Mouse (Mus musculus) thymus, postnatal 0 days (tissue): Measurements from ENCODE around the gene Senp2. TPM values are rescaled to one million over a fixed set of nuclear protein-coding genes. Genes with fewer than 3 reads are reported as not detected.
A peak's percentile ranks its signal among the peaks of the same experiment; 100 is the strongest.

Source experiments
- DNase-seq: peaks from one replicate; pipeline ENCODE4 v3.0.0-alpha.2; 2015; ENCODE audit warnings: low spot score
- polyA plus RNA-seq: library from polyadenylated mRNA; unstranded; fragments of >200 nt; fragmentation: Nextera tagmentation; extraction: Ambion mirVana; gene quantifications from 2 replicates; pipeline ENCODE4 v1.2.1, GENCODE M21; 2015

Gene Senp2
- polyA plus RNA-seq, 1 experiment from 2014 or later: 50.4 TPM

GRCm38 (mm10) chr16:22015569-22015968 is 6.3 kb downstream of the Senp2 start:
- DNase-seq: no peak

DNA sequence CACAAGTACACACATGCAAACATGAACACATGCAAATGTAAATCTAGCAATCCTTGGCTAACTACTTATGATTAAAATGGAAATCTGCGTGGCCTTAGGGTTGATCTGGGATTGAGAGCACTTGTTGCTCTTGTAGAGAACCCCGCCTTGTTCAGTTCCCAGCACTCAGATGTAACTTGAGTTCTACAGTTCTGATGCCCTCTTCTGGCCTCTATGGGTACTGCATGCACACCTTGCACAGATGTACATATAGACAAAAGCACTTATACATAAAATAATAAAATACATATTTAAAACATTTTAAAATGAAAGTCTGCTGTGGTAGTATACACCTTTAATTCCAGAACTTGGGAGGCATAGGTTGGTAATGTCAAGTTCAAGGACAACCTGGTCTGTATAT is 12.8 kb downstream of the Senp2 start:
- peak; percentile 36 for DNase-seq

DNA sequence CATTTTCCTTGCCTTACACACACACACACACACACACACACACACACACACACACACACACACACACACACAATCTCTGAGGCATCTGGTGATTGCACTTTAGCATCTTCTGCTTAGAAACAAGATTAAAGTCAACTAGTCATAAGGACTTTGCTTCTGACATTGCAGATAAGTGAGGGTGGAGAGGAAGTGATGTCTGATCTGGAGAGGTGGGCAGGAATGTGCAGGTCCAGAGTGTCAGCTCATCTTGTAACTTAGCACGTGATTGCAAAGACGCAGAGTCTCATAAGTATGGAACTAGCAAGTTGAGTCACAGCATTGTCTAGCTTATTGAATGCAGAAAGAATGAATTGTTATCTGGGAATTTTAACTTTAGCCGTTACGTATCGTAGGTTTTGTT is 18.2 kb downstream of the Senp2 start:
- no peak for DNase-seq

DNA sequence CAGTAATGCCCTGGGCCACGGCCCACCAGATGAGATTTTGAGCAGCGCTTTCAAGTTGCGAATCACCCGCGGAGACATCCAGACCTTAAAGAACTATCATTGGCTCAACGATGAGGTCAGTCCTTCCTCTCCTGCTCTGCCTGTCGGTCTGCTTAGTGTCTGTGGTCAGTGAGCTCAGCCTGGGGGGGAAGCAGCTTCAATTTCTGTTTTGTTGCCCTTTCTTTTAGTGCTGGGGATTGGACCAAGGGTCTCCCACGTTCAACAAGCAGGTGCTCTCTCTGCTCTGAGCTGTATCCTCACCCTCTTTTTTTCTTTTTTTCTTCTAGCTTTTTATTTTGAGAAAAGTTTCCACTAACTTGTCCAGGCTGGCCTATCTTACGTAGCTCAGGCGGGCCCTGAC is 29.3 kb downstream of the Senp2 start:
- DNase-seq: no peak

DNA sequence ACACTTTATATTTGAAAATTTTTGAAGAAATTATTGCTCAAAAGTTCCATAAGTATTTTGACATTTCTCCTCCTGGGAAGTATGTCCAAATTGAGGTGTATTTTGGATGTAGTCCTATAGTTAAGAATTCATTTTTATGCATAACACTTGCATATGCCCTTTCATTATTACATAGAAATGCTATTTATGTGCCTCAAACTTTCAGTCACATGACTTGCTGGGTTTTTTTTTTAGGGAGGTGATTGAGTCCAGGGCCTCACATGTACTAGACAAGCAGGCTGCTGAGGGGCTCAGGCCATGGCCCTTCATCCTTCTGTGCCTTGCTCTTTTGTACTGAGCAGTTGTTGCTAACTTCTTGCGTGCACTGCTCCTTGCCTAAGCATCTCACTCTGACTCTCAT is 30.7 kb downstream of the Senp2 start:
- DNase-seq: no peak

DNA sequence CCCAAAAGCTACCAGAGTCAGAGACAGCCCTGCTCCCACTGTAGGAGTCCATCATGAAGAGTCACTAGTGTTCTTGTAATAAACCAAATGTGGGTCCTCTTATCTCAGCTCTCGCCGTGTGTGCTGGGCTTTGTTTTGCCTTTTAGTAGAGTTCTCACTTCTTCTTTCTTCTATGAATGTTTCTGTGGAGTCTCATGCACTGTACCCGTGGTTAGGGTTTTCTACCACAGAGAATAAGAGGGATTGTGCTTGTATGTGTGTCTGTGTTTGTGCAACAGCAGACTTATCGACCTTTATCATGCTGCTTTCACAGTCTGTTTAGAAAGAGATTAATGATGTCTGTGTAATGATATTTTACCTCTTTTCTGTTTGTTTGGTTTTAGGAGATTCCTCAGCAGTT is 34.5 kb downstream of the Senp2 start:
- DNase-seq: no peak

GRCm38 (mm10) chr16:22045930-22046329 is 36.6 kb downstream of the Senp2 start:
- no peak for DNase-seq

GRCm38 (mm10) chr16:22046739-22047366 is 37.6 kb downstream of the Senp2 start:
- DNase-seq: no peak

DNA sequence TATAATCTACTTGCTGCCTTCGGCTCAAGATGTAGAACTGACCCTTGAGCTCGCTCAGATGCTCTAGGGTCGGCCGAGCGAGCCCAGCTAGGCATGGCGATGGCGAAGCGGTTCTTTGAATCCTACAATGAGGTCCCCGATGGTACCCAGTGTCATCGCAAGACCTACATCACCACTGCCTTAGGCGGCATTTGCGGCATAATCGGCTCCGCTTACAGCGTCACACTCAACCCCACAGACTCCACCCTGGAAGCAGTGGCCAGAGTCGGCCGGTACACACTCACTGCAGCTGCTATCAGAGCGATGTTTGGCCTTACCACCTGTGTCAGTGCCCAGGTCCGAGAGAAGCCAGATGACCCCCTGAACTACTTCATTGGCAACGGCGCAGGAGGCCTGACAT is 44.1 kb downstream of the Senp2 start:
- DNase-seq: no peak

DNA sequence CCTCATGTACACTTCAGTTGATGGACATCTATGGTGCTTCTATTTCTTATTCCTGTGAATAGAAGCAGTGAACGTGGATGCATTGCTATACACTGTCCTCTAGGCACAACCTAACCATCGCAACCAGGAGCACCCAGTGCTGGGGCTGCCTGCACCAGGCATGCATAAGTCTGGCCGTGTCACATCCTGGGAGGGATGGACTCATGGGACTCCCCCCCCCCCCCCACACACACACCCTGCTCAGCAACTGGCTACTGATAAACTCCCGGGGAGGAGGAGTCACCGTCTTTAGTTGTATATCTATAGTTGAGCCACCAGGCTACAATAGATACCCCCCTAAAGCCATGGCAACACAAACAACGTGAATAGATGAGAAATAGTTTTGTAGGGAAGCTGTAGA is 48.2 kb downstream of the Senp2 start:
- DNase-seq: no peak

DNA sequence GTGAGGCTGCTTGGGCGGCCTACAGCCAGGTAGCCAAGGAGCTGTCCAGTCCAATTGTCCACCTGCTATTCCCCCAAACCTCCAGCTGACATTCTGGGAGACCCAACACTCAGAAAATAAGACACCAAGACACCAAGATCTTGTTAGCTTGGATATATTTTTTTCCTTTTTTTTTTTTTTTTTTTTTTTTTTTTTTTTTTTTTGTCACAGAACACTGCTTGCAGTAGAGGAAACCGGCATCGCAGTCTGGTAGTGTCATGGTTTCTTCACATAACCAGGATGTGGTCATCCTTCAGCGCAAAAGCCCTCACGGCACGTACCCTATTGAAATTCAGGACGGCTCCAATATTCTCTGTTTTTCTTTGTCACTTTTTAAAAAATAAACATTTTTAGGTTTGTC is 49.6 kb downstream of the Senp2 start:
- no peak for DNase-seq

DNA sequence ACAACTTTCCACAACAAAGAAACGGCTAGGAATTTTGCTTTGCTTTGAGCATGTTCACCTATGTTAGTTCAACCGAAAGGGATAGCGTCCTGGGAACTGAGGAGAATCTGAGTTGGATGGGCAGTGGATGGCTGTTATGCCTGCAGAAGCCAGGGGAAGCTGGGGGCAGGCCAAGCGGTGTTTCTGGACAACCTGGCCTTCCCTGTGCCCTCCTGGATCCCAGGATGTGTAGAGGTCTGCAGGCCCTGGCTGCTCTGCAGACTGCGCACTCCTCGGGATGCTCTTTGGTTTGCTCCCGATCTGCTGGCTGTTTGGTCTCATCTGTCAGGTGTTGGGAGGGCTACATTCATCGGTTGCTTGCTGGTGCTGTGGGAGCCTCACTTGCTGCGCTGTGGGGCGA is 51.1 kb downstream of the Senp2 start:
- no peak for DNase-seq

DNA sequence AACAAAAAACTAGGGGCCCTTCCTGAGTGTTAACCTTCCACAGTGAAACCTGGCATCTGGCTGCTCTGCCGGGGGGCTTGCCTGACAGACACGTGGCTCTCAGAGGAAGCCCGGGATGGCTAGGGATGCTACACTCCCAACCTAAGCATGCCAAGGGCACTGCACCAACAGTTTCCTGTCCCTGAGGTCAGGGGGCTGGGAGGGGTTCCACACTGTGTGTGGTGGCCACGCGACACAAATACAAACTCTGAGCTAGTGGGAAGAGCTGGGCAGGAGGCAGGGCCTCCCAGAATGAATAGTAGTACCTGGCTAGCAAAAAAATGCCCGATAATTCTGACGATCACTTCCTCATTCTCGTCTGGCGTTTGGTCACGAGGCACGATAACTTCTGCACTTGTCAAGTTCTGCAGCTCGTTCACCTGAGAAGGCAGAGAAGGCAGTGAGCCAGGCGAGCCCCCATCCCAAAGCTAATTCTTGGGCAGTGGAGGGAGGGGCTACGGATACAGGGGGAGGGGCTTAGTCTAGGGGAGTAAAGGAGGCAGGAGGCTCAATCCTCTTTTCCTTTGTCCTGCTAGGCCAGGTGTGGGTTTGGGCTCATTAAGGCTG is 52.4 kb downstream of the Senp2 start:
- DNase-seq: peak; percentile 32

- DNase-seq: peak; percentile 47
Observed at GRCm38 (mm10) chr16:22062284-22062683, 53.0 kb downstream of the Senp2 start.

GRCm38 (mm10) chr16:22065536-22065935 is 56.3 kb downstream of the Senp2 start:
- DNase-seq: no peak

- no peak for DNase-seq
Observed at GRCm38 (mm10) chr16:22067406-22067805, 58.1 kb downstream of the Senp2 start.

GRCm38 (mm10) chr16:22071361-22071760 is 62.1 kb downstream of the Senp2 start:
- DNase-seq: no peak

GRCm38 (mm10) chr16:22075067-22075466 is 65.8 kb downstream of the Senp2 start:
- DNase-seq: peak; percentile 55

GRCm38 (mm10) chr16:22075829-22076619 is 66.7 kb downstream of the Senp2 start:
- DNase-seq: no peak

DNA sequence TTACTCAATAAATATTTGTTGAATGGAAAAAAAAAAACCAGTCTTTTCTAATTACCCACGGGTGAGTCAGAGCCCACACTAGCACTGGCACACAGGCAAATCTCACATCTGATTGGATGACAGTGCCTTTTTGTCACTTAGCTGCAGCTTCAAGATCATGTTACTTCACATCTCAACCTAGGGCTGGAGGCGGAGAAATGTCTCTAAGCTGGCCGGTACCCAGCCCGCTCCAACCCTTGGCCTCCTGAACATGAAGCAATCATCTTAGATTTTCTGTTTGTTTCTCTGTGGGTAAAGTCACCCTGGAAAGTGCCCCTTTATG is 67.3 kb downstream of the Senp2 start:
- DNase-seq: no peak

DNA sequence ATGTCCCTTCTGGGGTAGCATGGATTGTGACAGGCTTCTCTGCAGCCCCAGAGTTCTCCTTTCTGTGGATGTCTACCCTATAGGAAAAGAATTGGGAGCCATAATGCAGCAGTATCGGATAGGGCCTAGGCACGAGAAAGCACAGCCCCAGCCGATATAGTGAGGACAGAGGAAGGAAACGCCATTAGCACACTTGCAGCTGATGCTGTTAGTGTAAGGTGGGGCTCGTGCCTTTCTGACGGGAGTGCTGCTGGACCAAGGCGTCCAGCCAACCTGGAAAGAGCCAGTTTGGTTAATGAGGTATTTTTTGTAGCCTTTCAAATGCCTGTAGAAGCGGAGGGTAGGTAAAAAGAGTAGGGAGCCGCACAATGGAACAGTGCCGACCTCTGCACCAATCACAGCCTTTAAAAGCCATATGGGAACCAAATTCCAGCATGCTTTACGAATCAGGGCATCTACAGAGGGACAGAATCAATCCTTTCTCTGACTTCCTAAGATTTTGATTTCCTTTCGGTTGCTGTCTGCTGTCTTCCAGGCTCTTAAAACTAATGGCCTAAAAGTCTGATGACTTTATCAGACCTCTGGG is 70.9 kb downstream of the Senp2 start:
- DNase-seq: no peak

- DNase-seq: no peak
Observed at GRCm38 (mm10) chr16:22085411-22085810, 76.1 kb downstream of the Senp2 start.
